Mouse (Mus musculus) limb, embryonic 11.5 days (tissue): ENCODE results near the gene Abr. TPM values are rescaled to one million over a fixed set of nuclear protein-coding genes. Genes with fewer than 3 reads are reported as not detected.

Source experiments
- ATAC-seq: fragments of 200-750 bp; cut with Nextera tagmentation; 2 replicates; pipeline ENCODE4 v1.8.0; 2017; ENCODE audit warnings: low read depth; ENCODE audit not compliant: insufficient number of reproducible peaks, low FRiP score, low TSS enrichment
- DNase-seq: peaks from one replicate; pipeline ENCODE4 v3.0.0-alpha.2; 2015; ENCODE audit warnings: low spot score
- H3K27ac ChIP-seq: fragments of 300-500 bp; sonication (generic); replicated peaks from 2 replicates; pipeline ENCODE4 v1.5.1; 2014; ENCODE audit warnings: low read depth, mild to moderate bottlenecking, low read length
- H3K27me3 ChIP-seq: fragments of 300-500 bp; sonication (generic); 2 replicates; pipeline ENCODE4 v1.6.1; 2014; ENCODE audit warnings: mild to moderate bottlenecking, low read length, mixed read lengths; ENCODE audit not compliant: control insufficient read depth, insufficient read depth
- H3K36me3 ChIP-seq: fragments of 300-500 bp; sonication (generic); 2 replicates; pipeline ENCODE4 v1.6.1; 2014; ENCODE audit warnings: mild to moderate bottlenecking, low read length, moderate library complexity, mixed read lengths; ENCODE audit not compliant: control insufficient read depth, insufficient read depth
- H3K4me1 ChIP-seq: fragments of 300-500 bp; sonication (generic); 2 replicates; pipeline ENCODE4 v1.6.1; 2014; ENCODE audit warnings: low read length, mixed read lengths; ENCODE audit not compliant: control insufficient read depth, insufficient read depth
- H3K4me2 ChIP-seq: fragments of 300-500 bp; sonication (generic); 2 replicates; pipeline ENCODE4 v1.6.1; 2014; ENCODE audit warnings: low read depth, mild to moderate bottlenecking, moderate library complexity; ENCODE audit not compliant: severe bottlenecking
- H3K4me3 ChIP-seq: fragments of 300-500 bp; sonication (generic); 2 replicates; pipeline ENCODE4 v1.5.1; 2014; ENCODE audit warnings: low read depth, low read length
- H3K9ac ChIP-seq: fragments of 300-500 bp; sonication (generic); 2 replicates; pipeline ENCODE4 v1.6.1; 2014; ENCODE audit warnings: mild to moderate bottlenecking, low read length
- H3K9me3 ChIP-seq: fragments of 300-500 bp; sonication (generic); 2 replicates; pipeline ENCODE4 v1.6.1; 2016; ENCODE audit warnings: low read length; ENCODE audit not compliant: control insufficient read depth
- WGBS: fragments of 180-500 bp; shearing (Covaris S2); extraction: QIAGEN DNeasy Blood & Tissue Kit; methylation state at CpG from one replicate; pipeline ENCODE4 v1.1.7; 2014; 5-methylcytosine and 5-hydroxymethylcytosine counted together
- polyA plus RNA-seq: library from polyadenylated mRNA; unstranded; fragments of >200 nt; fragmentation: Nextera tagmentation; extraction: Ambion mirVana; gene quantifications from 2 replicates; pipeline ENCODE4 v1.2.1, GENCODE M21; 2014

Gene Abr
- 45.2 and 50.1 TPM in 2 replicates for polyA plus RNA-seq

DNA sequence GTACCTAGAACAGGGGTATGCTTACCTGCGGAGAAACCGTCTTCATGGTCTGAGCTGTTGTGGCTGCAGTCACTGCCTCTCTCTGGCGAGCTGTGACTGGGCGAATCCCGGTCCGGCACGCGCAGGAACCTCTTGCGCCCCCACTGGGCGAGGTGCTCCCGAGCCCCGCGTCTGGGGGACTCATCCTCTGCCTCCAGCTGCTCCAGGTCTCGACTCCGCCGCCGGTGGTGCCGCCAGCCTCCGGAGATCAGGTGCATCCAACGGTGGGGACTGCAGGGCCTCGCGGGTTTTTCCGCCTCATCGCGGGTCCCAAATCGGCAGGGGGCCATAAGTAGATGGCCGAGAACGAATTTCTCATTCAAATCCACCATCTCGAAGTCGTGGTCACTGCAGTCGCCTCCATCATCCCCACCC is at the start of gene Abr:
TSS of gene Abr (minus strand) at position 163 of the 414 bp plus-strand sequence.
- Histone ChIP-seq H3K27ac (no peak within 1 kb of the TSS), H3K36me3 (no peaks in the 10 kb centered on the region), H3K4me1 (peaks cover 5% of the 10 kb centered on the region; the same call in 1 of the 2 replicates), H3K4me2 (peak within 1 kb of the TSS; percentile 99), H3K4me3 (peak within 1 kb of the TSS; percentile 74), H3K9ac (peak within 1 kb of the TSS; percentile 77), H3K27me3 (peaks cover 3% of the 10 kb centered on the region; the same call in 1 of the 2 replicates), H3K9me3 (no peaks in the 10 kb centered on the region)
- ATAC-seq (0 out of 2 replicates have a peak, but pooled peaks have one; percentile 14), DNase-seq (peak; percentile 78)
- WGBS, result under 1% methylated on average over 31 of the region's 31 CpGs

DNA sequence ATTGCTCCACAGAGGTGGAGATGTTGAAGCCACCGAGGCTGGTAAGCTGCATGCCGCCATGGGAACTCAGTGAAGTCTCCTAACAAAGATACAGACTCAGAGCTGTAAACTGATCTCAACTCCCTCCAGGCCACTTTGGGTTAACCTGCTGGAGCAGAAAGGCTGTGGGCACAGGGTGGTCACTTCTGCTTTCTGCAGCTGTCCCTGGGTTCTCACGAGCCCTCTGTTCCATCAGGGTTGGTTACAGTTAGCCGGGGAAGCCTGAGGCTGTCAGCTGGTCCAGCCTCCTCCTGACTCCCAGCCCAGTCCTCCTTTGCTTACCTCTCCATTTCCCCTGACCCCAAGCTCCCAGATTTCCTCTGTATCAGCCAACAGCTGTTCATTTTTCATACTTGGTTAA is 45.7 kb upstream of the Abr start:
- WGBS, result 21% methylated on average over 4 of the region's 4 CpGs

GRCm38 (mm10) chr11:76666002-76666649 is 44.0 kb upstream of the Abr start:
- H3K27ac ChIP-seq, result no peak overlapping the region
- peaks cover 8% of the 10 kb centered on the region for H3K4me1 ChIP-seq
- peaks cover 16% of the 10 kb centered on the region for H3K27me3 ChIP-seq
- H3K4me3 ChIP-seq, result peak overlapping the region; percentile 25
- DNase-seq (peak; percentile 60), ATAC-seq (no peak)
- H3K9me3 ChIP-seq, result no peaks in the 10 kb centered on the region
- WGBS, result 8% methylated on average over 35 of the region's 35 CpGs
- peak overlapping the region; percentile 60 for H3K4me2 ChIP-seq
- H3K9ac ChIP-seq, result peak overlapping the region; percentile 38; the same call in 1 of the 2 replicates
- no peaks in the 10 kb centered on the region for H3K36me3 ChIP-seq

More for the DNA sequence above, 45.7 kb upstream of the Abr start:
- ATAC-seq (no peak), DNase-seq (no peak)
- Histone ChIP-seq H3K36me3 (no peaks in the 10 kb centered on the region), H3K9ac (no peak overlapping the region), H3K4me1 (peaks cover 11% of the 10 kb centered on the region), H3K4me3 (no peak overlapping the region), H3K27ac (no peak overlapping the region), H3K9me3 (no peaks in the 10 kb centered on the region), H3K27me3 (peaks cover 33% of the 10 kb centered on the region), H3K4me2 (no peak overlapping the region)

GRCm38 (mm10) chr11:76661790-76662468 is 39.8 kb upstream of the Abr start:
- no peak for ATAC-seq
- Histone ChIP-seq H3K4me3 (no peak overlapping the region), H3K27ac (no peak overlapping the region), H3K9ac (no peak overlapping the region), H3K9me3 (no peaks in the 10 kb centered on the region), H3K4me2 (no peak overlapping the region), H3K27me3 (peaks cover 11% of the 10 kb centered on the region), H3K4me1 (peaks cover 24% of the 10 kb centered on the region), H3K36me3 (no peaks in the 10 kb centered on the region)
- no peak for DNase-seq
- 50% methylated on average over 7 of the region's 7 CpGs for WGBS

DNA sequence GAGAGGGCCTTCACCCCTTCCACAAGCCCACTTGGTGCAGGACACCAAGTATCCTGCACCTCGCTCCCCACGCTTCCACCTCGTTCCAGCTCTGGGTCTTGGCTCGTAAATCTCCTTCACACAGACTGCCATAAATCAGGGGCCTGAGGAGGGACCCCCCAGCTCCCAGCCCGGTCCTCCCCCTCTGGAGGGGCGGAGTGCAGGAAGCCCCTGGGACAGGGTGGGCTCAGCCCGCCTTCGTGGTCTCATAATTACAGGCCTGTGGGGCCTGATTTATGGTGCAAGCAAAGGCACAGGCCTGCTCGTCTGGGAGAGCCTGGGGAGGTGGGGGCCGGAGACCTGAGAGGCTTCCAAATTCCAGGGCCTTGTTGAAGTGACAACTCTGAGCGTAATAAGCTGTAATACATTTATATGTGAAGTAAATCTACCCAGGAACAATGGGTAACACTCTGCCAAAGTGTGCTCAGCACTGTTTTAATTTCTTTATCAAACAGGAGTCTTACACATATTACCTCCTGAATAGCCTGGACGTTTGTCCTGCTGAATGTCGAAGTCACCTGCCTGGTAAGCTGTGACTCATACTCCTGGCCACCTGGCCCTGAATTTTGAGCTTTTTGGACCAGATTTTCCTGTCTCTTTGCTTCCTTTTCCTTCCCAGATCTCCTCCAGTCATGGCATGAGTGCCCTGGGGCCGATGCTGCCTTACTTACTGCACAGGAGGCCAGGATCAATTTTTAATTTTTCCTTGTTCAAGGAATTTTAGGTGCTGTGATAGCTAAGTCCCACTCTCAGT is 37.2 kb upstream of the Abr start:
- Histone ChIP-seq H3K27me3 (no peaks in the 10 kb centered on the region), H3K4me2 (no peak overlapping the region; the same call in 1 of the 2 replicates), H3K9me3 (no peaks in the 10 kb centered on the region), H3K27ac (peak overlapping the region; percentile 48), H3K9ac (no peak overlapping the region), H3K36me3 (no peaks in the 10 kb centered on the region), H3K4me3 (no peak overlapping the region), H3K4me1 (peaks cover 16% of the 10 kb centered on the region)
- 17% methylated on average over 14 of the region's 14 CpGs for WGBS
- peak; percentile 80 for DNase-seq
- ATAC-seq, result peak; percentile 81

- Histone ChIP-seq H3K4me1 (peaks cover 18% of the 10 kb centered on the region), H3K27ac (no peak overlapping the region), H3K27me3 (no peaks in the 10 kb centered on the region), H3K4me3 (no peak overlapping the region), H3K9me3 (no peaks in the 10 kb centered on the region), H3K4me2 (no peak overlapping the region), H3K36me3 (no peaks in the 10 kb centered on the region), H3K9ac (no peak overlapping the region)
- DNase-seq (no peak), ATAC-seq (no peak)
- 42% methylated on average over 4 of the region's 4 CpGs for WGBS
Observed at GRCm38 (mm10) chr11:76657450-76657970, 35.4 kb upstream of the Abr start.

DNA sequence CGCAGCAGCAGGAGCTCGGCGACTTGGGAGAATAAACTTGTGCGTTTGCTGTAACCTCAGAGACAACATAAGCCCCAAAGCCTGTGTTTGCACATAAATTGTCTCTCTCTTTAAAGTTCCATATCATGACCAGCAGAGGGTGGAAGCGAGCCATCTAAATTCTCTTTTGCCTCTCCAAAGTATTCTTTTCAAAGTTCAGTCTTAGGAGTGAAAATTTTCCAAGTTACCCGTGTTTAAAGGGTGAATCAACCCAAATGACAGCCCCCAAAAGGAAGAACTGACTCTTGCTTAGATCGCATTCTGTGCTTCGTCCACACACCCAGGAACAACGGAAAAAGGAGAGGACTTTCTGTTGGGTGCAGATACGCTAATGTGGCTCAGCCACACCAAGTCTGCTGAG is 33.0 kb upstream of the Abr start:
- DNase-seq (peak; percentile 80), ATAC-seq (no peak)
- Histone ChIP-seq H3K9me3 (no peaks in the 10 kb centered on the region), H3K36me3 (no peaks in the 10 kb centered on the region), H3K4me2 (no peak overlapping the region; the same call in 1 of the 2 replicates), H3K27me3 (no peaks in the 10 kb centered on the region), H3K4me1 (peaks cover 18% of the 10 kb centered on the region), H3K27ac (no peak overlapping the region), H3K4me3 (no peak overlapping the region), H3K9ac (no peak overlapping the region)
- WGBS, result 7% methylated on average over 10 of the region's 10 CpGs

DNA sequence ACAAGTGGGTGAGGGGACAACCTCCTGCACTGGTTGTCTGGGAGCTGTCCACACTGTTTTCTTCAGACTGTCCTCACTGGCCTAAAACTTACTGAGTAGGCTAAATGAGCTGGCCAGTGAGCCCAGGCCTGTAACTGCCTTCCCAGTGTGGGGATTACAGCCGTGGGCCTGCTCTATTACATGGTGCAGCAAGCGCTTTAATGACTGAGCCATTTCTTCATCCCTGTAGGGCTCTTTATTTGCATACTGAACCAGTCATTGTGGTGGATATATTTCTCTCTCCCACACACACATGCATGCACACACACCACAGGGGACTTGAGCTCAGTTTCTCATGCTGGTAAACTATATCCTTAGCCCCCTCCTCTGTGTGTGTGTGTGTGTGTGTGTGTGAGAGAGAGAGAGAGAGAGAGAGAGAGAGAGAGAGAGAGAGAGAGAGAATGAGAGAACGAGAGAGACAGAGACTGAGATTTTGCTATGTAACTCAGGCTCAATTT is 30.8 kb upstream of the Abr start:
- Histone ChIP-seq H3K9ac (no peak overlapping the region), H3K27me3 (no peaks in the 10 kb centered on the region), H3K9me3 (no peaks in the 10 kb centered on the region), H3K4me1 (0 out of 2 replicates have a peak, but pooled peaks cover 2% of the 10 kb centered on the region), H3K27ac (no peak overlapping the region), H3K36me3 (no peaks in the 10 kb centered on the region), H3K4me3 (no peak overlapping the region), H3K4me2 (no peak overlapping the region)
- 57% methylated on average over 3 of the region's 3 CpGs for WGBS
- DNase-seq (no peak), ATAC-seq (no peak)
